Mouse (Mus musculus) MEL (cell line): ENCODE measurements around the gene Lrrc46.

ENCODE experiments used
- CTCF ChIP-seq, 3 experiments: IDR thresholded peaks in 2 of 3; conservative IDR thresholded peaks in 1 of 3; 2 replicates each; pipeline ENCODE4 v1.5.1; 2011 to 2012; ENCODE audit warnings: low read length in 3 of 3, low read depth in 2 of 3, mild to moderate bottlenecking in 2 of 3, improper control_type of control experiment in 1 of 3, inconsistent platforms in 1 of 3, mixed read lengths in 1 of 3, moderate library complexity in 1 of 3; ENCODE audit not compliant: control insufficient read depth in 1 of 3, insufficient read depth in 1 of 3, poor library complexity in 1 of 3, severe bottlenecking in 1 of 3
- EP300 ChIP-seq, 2 experiments: IDR thresholded peaks; 2 replicates each; pipeline ENCODE4 v1.6.1; 2011; ENCODE audit warnings: improper control_type of control experiment in 2 of 2, low read length in 2 of 2, low read depth in 1 of 2, mild to moderate bottlenecking in 1 of 2
- GATA1 ChIP-seq: IDR thresholded peaks from 2 replicates; pipeline ENCODE4 v1.6.1; 2011; ENCODE audit warnings: low read depth, low read length, improper control_type of control experiment
- MAX ChIP-seq: IDR thresholded peaks from 2 replicates; pipeline ENCODE4 v1.6.1; 2011; ENCODE audit warnings: low read length, improper control_type of control experiment
- POLR2A ChIP-seq, 2 experiments: IDR thresholded peaks; 2 replicates each; pipeline ENCODE4 v1.6.1; 2011 to 2012; ENCODE audit warnings: low read length in 2 of 2, mild to moderate bottlenecking in 2 of 2, control low read depth in 1 of 2, improper control_type of control experiment in 1 of 2, low read depth in 1 of 2, moderate library complexity in 1 of 2; ENCODE audit not compliant: control insufficient read depth in 1 of 2, insufficient read depth in 1 of 2, poor library complexity in 1 of 2
- RCOR1 ChIP-seq: IDR thresholded peaks from 2 replicates; pipeline ENCODE4 v1.6.1; 2012; ENCODE audit warnings: low read depth, mild to moderate bottlenecking, inconsistent platforms, low read length, improper control_type of control experiment
- SMC3 ChIP-seq: IDR thresholded peaks from 2 replicates; pipeline ENCODE4 v1.6.1; 2011; ENCODE audit warnings: low read depth, low read length, improper control_type of control experiment
- TBP ChIP-seq: IDR thresholded peaks from 2 replicates; pipeline ENCODE4 v1.8.0; 2011; ENCODE audit warnings: low read depth, low read length, improper control_type of control experiment
- TCF12 ChIP-seq: IDR thresholded peaks from 2 replicates; pipeline ENCODE4 v1.6.1; 2014; ENCODE audit warnings: low read depth, mild to moderate bottlenecking, inconsistent platforms, low read length, improper control_type of control experiment, moderate library complexity
- ZNF384 ChIP-seq: IDR thresholded peaks from 2 replicates; pipeline ENCODE4 v1.6.1; 2012; ENCODE audit warnings: low read depth, mild to moderate bottlenecking, inconsistent platforms, low read length, improper control_type of control experiment

DNA sequence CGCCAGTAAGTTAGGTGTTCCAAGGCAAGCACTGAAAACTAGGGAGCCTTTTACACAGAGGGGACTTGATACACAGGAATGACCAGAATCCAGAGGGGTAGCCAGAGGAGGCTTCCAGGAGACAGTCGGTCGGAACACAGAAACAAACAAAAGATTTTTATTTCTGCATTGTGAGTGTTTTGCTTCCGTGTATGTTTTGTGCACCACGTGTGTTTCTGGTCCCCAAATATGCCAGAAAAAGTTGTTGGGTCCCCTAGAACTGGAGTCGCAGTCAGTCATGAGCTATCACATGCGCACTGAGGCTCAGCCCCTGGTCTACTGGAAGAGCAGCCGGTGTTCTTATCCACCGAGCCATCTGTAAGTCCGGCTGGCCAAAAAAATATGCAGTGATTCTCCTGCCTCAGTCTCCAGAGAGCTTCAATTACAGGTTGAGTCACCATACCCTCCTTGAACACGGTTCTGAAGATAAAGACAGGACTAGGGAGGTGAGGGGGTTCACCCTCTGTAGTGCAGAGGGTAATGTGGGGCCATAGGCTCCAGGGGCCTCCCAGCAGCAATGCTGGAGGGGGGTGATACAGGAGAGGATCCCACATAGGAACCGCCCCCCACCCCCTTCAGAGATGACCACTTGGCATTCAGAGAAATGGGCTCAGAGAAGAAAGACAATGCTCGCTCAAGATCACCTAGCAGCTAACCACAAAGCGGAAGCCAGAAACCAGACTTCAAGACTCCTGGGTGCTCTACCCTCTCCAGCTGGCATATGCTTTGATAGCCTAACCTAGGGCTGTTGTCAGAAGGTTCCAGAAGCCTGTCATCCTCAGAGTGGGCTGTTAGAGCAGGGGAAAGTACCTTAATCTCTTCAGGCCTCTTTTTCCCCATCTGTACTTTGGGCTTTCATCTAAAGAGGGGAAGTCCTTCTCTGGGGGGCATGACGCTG is 45.1 kb downstream of the Lrrc46 start:
- TF ChIP-seq CTCF (IDR thresholded peaks at IDR 0.05 in 2 of 3, conservative IDR thresholded peaks at IDR 0.05 in 1 of 3; ENCODE audit: control insufficient read depth in 1 of 3, insufficient read depth in 1 of 3, low read depth in 2 of 3, low read length in 3 of 3, poor library complexity in 1 of 3, severe bottlenecking in 1 of 3) (no peak), GATA1 (no peak), POLR2A (IDR thresholded peaks at IDR 0.05; ENCODE audit: control insufficient read depth in 1 of 2, insufficient read depth in 1 of 2, low read depth in 1 of 2, low read length in 2 of 2, poor library complexity in 1 of 2) (no peak), TBP (no peak), ZNF384 (no peak), TCF12 (no peak), MAX (no peak), EP300 (IDR thresholded peaks at IDR 0.05; ENCODE audit: low read depth in 1 of 2, low read length in 2 of 2) (no peak), SMC3 (no peak), RCOR1 (no peak)
